Mouse (Mus musculus): ENCODE data around the gene Stim1.

DNA sequence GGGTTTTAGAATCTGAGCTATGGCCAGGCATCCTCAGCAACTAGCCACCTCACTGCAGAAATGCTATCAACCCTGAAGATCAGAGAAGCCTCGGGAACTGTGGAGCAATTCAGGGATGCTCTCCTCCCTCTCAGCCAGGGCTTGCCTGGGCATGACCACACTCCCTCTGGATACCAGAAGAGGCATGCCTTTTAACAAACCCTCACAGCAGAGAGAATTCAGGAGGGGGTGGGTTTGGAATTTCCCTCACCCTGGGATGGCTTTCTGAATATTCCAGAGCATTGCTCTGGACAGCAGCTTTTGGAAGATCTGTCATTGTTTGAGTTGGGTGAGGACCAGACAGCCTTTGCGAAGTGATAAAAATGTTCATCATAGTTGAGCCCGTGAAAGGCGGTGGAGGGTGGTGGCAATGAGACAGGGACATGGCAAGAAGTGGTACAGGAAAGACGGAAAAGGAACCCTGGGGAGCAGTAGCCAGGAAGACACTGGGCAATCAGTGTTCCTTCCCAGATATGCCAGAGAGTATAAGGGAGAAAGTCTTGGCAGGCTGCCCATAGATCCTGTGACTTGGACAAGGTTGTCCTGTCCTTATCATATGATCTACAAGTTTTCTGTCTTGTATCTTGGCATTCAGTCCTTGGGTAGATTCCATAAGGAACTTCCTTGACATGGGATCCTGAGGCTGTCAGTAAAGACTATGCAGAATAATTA, 211.9 kb downstream of the Stim1 start:
- TF ChIP-seq POLR2AphosphoS2 (IDR thresholded peaks at IDR 0.05; ENCODE audit: insufficient read length, low read depth) (no peak), POLR2A (IDR thresholded peaks at IDR 0.05; ENCODE audit: insufficient read length, low read depth) (no peak), MYOG (IDR thresholded peaks at IDR 0.05; ENCODE audit: control insufficient read depth in 1 of 3, insufficient read depth in 1 of 3, insufficient read length in 2 of 3, low read depth in 2 of 3) (no peak), TCF3 (IDR thresholded peaks at IDR 0.05; ENCODE audit: insufficient read length, low read depth) (no peak)

Measured in myocyte (in vitro differentiated cells).